9 mouse cellular contexts compared by ENCODE assay signal in the genomic region with DNA sequence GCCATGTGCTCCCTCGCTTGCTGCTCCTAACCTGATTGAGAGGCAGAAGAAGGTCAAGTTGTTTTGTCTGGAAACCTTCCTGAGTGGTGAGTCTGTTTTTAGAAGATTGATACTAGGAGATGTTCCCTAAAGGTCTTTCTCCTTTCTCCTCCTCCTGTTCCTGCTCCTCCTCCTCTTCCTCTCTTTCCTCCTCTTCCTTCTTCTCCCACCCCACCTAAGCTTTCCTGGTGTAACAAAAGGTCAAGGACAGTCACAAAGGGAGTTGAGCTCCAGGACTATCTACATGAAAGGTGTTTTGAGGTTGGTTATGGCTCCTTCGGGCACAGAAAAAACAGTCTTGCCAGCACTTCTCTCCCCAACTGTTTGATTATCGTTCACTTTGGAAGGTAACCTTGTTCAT. TPM values are rescaled to one million over a fixed set of nuclear protein-coding genes. Genes with fewer than 3 reads are reported as not detected.
DNase-seq lines count a peak whose midpoint lies in the region; ATAC-seq and TF ChIP-seq lines count a peak whose summit lies in the region.
"Had no signal": no experiment of that assay in that cellular context is flagged by ENCODE, and none has a peak within 500 bp of the region (broad histone marks: within the 10 kb centered on the region; RNA-seq: fewer than 3 reads in every experiment).

TSS of gene A130010J15Rik (plus strand) at position 301 of the 400 bp plus-strand sequence.

- H3K27me3 ChIP-seq in lung, embryonic 16.5 days (ENCODE audit: control insufficient read depth, insufficient read depth, low read depth, low read length) = no peaks in the 10 kb centered on the region
- H3K27me3 ChIP-seq in hindbrain, embryonic 14.5 days (ENCODE audit: control insufficient read depth, insufficient read depth, low read length) = no peaks in the 10 kb centered on the region
- H3K27me3 ChIP-seq in neural tube, embryonic 14.5 days (ENCODE audit: control insufficient read depth, insufficient read depth, low read length) = no peaks in the 10 kb centered on the region

- ATAC-seq in lung, embryonic 16.5 days (ENCODE audit: low read depth) = no peak
- no peak for ATAC-seq in hindbrain, embryonic 14.5 days (ENCODE audit: low FRiP score)
- ATAC-seq in neural tube, embryonic 14.5 days (ENCODE audit: low read depth) = no peak

- no peak within 1 kb of the TSS for H3K27ac ChIP-seq in lung, embryonic 16.5 days (ENCODE audit: low read length)
- H3K27ac ChIP-seq in embryonic fibroblast, embryonic 13.5 days (ENCODE audit: insufficient read depth, low read length) = no peak within 1 kb of the TSS
- no peak within 1 kb of the TSS for H3K27ac ChIP-seq in hindbrain, embryonic 14.5 days
- no peak within 1 kb of the TSS for H3K27ac ChIP-seq in neural tube, embryonic 14.5 days (ENCODE audit: low read depth, low read length)

- peaks cover 9% of the 10 kb centered on the region for H3K4me1 ChIP-seq in lung, embryonic 16.5 days (replicated peaks; ENCODE audit: control insufficient read depth, insufficient read depth, low read length)
- peaks cover 5% of the 10 kb centered on the region; the same call in 1 of the 2 replicates for H3K4me1 ChIP-seq in lung, adult 2 months (ENCODE audit: control insufficient read depth, insufficient read depth, low read length)
- no peaks in the 10 kb centered on the region for H3K4me1 ChIP-seq in embryonic fibroblast, embryonic 13.5 days (ENCODE audit: control insufficient read depth, insufficient read depth, low read length)
- peaks cover 11% of the 10 kb centered on the region for H3K4me1 ChIP-seq in hindbrain, embryonic 14.5 days (replicated peaks; ENCODE audit: control insufficient read depth, insufficient read depth, low read length)
- H3K4me1 ChIP-seq in neural tube, embryonic 14.5 days (ENCODE audit: control insufficient read depth, insufficient read depth, low read length) = peaks cover 11% of the 10 kb centered on the region

- H3K9ac ChIP-seq in lung, embryonic 16.5 days (ENCODE audit: low read length) = no peak within 1 kb of the TSS
- no peak within 1 kb of the TSS for H3K9ac ChIP-seq in hindbrain, embryonic 14.5 days
- H3K9ac ChIP-seq in neural tube, embryonic 14.5 days (replicated peaks; ENCODE audit: low read depth, low read length) = no peak within 1 kb of the TSS

- no peaks in the 10 kb centered on the region for H3K36me3 ChIP-seq in lung, embryonic 16.5 days (ENCODE audit: control insufficient read depth, insufficient read depth, low read length)
- no peaks in the 10 kb centered on the region for H3K36me3 ChIP-seq in hindbrain, embryonic 14.5 days (replicated peaks; ENCODE audit: control insufficient read depth, insufficient read depth)
- no peaks in the 10 kb centered on the region for H3K36me3 ChIP-seq in neural tube, embryonic 14.5 days (ENCODE audit: control insufficient read depth, insufficient read depth, low read length)

- WGBS in lung, embryonic 16.5 days = 85% methylated on average over 3 of the region's 3 CpGs
- 90% methylated on average over 3 of the region's 3 CpGs for WGBS in lung, adult 2 months
- 94% methylated on average over 3 of the region's 3 CpGs for WGBS in hindbrain, embryonic 14.5 days
- WGBS in neural tube, embryonic 14.5 days = 98% methylated on average over 3 of the region's 3 CpGs

- H3K4me2 ChIP-seq in lung, embryonic 16.5 days (ENCODE audit: low read depth, low read length) = no peak within 1 kb of the TSS
- no peak within 1 kb of the TSS for H3K4me2 ChIP-seq in hindbrain, embryonic 14.5 days (replicated peaks)
- no peak within 1 kb of the TSS for H3K4me2 ChIP-seq in neural tube, embryonic 14.5 days (ENCODE audit: low read depth, low read length)

- no peaks in the 10 kb centered on the region for H3K9me3 ChIP-seq in lung, embryonic 16.5 days (ENCODE audit: control insufficient read depth, low read length)
- no peaks in the 10 kb centered on the region for H3K9me3 ChIP-seq in hindbrain, embryonic 14.5 days (ENCODE audit: control insufficient read depth, low read length)
- no peaks in the 10 kb centered on the region for H3K9me3 ChIP-seq in neural tube, embryonic 14.5 days (ENCODE audit: control insufficient read depth, low read length)

- no peak for TF ChIP-seq CTCF in lung, adult 2 months (IDR thresholded peaks at IDR 0.05; ENCODE audit: insufficient read depth, low read length)
- TF ChIP-seq CTCF in embryonic fibroblast, embryonic 13.5 days (IDR thresholded peaks at IDR 0.05; ENCODE audit: borderline replicate concordance, insufficient read depth, low read length) = no peak

- TF ChIP-seq POLR2A in lung, adult 2 months (IDR thresholded peaks at IDR 0.05; ENCODE audit: borderline replicate concordance, extremely low read depth, low read depth, low read length) = no peak
- no peak for TF ChIP-seq POLR2A in embryonic fibroblast, embryonic 13.5 days (IDR thresholded peaks at IDR 0.05; ENCODE audit: low read depth, low read length)

- DNase-seq in lung, adult 2 months = no peak
- DNase-seq in hindbrain, embryonic 14.5 days (ENCODE audit: low spot score) = no peak
- DNase-seq in right cerebral cortex, postnatal 10 days (ENCODE audit: low spot score in 2 of 2) = no peak
- DNase-seq in layer of hippocampus, adult 8-10 months (ENCODE audit: low spot score in 2 of 2) = no peak
- DNase-seq: heart, postnatal 4 days had no signal

- no peak within 1 kb of the TSS for H3K4me3 ChIP-seq in lung, embryonic 16.5 days (ENCODE audit: low read length)
- H3K4me3 ChIP-seq in lung, adult 2 months (replicated peaks; ENCODE audit: extremely low read depth, low read depth, low read length) = no peak within 1 kb of the TSS
- no peak within 1 kb of the TSS for H3K4me3 ChIP-seq in embryonic fibroblast, embryonic 13.5 days (ENCODE audit: insufficient read depth, low read length)
- no peak within 1 kb of the TSS for H3K4me3 ChIP-seq in hindbrain, embryonic 14.5 days (replicated peaks; ENCODE audit: low read length)
- no peak within 1 kb of the TSS for H3K4me3 ChIP-seq in neural tube, embryonic 14.5 days (ENCODE audit: low read depth, low read length)
- H3K4me3 ChIP-seq: myocyte had no signal

RNA-seq across cellular contexts. Expression of gene A130010J15Rik, which starts in this region (rescaled TPM):
- 12.9 and 13.5 TPM in 2 replicates for polyA plus RNA-seq in lung, embryonic 16.5 days (2015; fragmentation: Nextera tagmentation; extraction: Ambion mirVana)
- 2.1 and 2.2 TPM in 2 replicates for polyA plus RNA-seq in lung, adult 2 months (2012; rRNA removed)
- 5.4 and 10.7 TPM in 2 replicates for polyA plus RNA-seq in embryonic fibroblast, embryonic 13.5 days (2011; ENCODE audit: insufficient read length, low read depth, missing spikeins)
- polyA plus RNA-seq in hindbrain, embryonic 14.5 days (2014; fragmentation: Nextera tagmentation; extraction: Ambion mirVana) = 11.1 and 11.4 TPM in 2 replicates
- polyA plus RNA-seq in neural tube, embryonic 14.5 days (2014; fragmentation: Nextera tagmentation; extraction: Ambion mirVana) = 11.2 and 13.0 TPM in 2 replicates
- 1 to 10 TPM; 4.7 to 5.7 (median 5.3) TPM for total RNA-seq in layer of hippocampus, adult 8-10 months (2022)
